Mouse (Mus musculus) myocyte (in vitro differentiated cells): Measurements from ENCODE around the gene Prss12.

Experiments used
- E2F4 ChIP-seq: IDR thresholded peaks from one replicate; pipeline ENCODE4 v1.6.1; 2011; ENCODE audit warnings: mild to moderate bottlenecking, control low read depth, moderate library complexity; ENCODE audit not compliant: insufficient read depth
- POLR2A ChIP-seq: IDR thresholded peaks from one replicate; pipeline ENCODE4 v1.6.1; 2011; ENCODE audit warnings: low read depth, mild to moderate bottlenecking, control low read depth, moderate library complexity; ENCODE audit not compliant: insufficient read length

- TF ChIP-seq POLR2A, result no peak
- no peak for TF ChIP-seq E2F4
These were observed 97.0 kb downstream of the Prss12 start for GRCm38 (mm10) chr3:123543585-123544304.
